22 mouse cellular contexts compared by ENCODE assay signal in genomic region chr5:149474142-149474541, GRCm38 (mm10). TPM values are rescaled to one million over a fixed set of nuclear protein-coding genes. Genes with fewer than 3 reads are reported as not detected.
A peak's percentile ranks its signal among the peaks of the same experiment; 100 is the strongest.
DNase-seq lines count a peak whose midpoint lies in the region; ATAC-seq and TF ChIP-seq lines count a peak whose summit lies in the region.
"Had no signal": no experiment of that assay in that cellular context is flagged by ENCODE, and none has a peak within 500 bp of the region (broad histone marks: within the 10 kb centered on the region; RNA-seq: fewer than 3 reads in every experiment).

No protein-coding gene starts in this region.

- no peaks in the 10 kb centered on the region for H3K79me2 ChIP-seq in MEL (ENCODE audit: control insufficient read depth, insufficient read depth, low read length, poor library complexity)

- no peak for ATAC-seq in midbrain, embryonic 14.5 days (ENCODE audit: low FRiP score, low TSS enrichment)
- no peak for ATAC-seq in midbrain, embryonic 15.5 days (replicated peaks)
- peak; percentile 47; the same call in 1 of the 2 replicates for ATAC-seq in megakaryocyte-erythroid progenitor cell, adult 5-6 weeks (replicated peaks; ENCODE audit: low FRiP score, low TSS enrichment, poor library complexity, severe bottlenecking)
- ATAC-seq: midbrain, embryonic 16.5 days had no signal

- no peaks in the 10 kb centered on the region for H3K36me3 ChIP-seq in midbrain, embryonic 14.5 days (ENCODE audit: control insufficient read depth, insufficient read depth, low read length)
- no peaks in the 10 kb centered on the region for H3K36me3 ChIP-seq in midbrain, embryonic 15.5 days (replicated peaks)
- no peaks in the 10 kb centered on the region for H3K36me3 ChIP-seq in MEL (ENCODE audit: control insufficient read depth in 1 of 2, insufficient read depth in 2 of 2, low read length in 2 of 2)
- no peaks in the 10 kb centered on the region for H3K36me3 ChIP-seq in kidney, adult 2 months (ENCODE audit: control insufficient read depth, insufficient read depth, low read length)
- H3K36me3 ChIP-seq: embryonic facial prominence, embryonic 10.5 days; hindbrain, embryonic 13.5 days; lung, embryonic 15.5 days; stomach, embryonic 15.5 days had no signal

- H3K27ac ChIP-seq in midbrain, embryonic 14.5 days (replicated peaks; ENCODE audit: low read depth, low read length), result no peak overlapping the region
- H3K27ac ChIP-seq in midbrain, embryonic 15.5 days, result no peak overlapping the region
- H3K27ac ChIP-seq in MEL (ENCODE audit: control insufficient read depth, low read depth, low read length), result no peak overlapping the region
- H3K27ac ChIP-seq in kidney, adult 2 months (ENCODE audit: insufficient read depth, low read depth, low read length), result no peak overlapping the region
- H3K27ac ChIP-seq: embryonic facial prominence, embryonic 10.5 days; hindbrain, embryonic 13.5 days; lung, embryonic 15.5 days; stomach, embryonic 15.5 days had no signal

- peak; percentile 10 to 30 (median 19); a peak in 4 of 6 replicates for TF ChIP-seq CTCF in MEL (IDR thresholded peaks at IDR 0.05 in 2 of 3, conservative IDR thresholded peaks at IDR 0.05 in 1 of 3; ENCODE audit: control insufficient read depth in 1 of 3, insufficient read depth in 1 of 3, low read depth in 2 of 3, low read length in 3 of 3, poor library complexity in 1 of 3, severe bottlenecking in 1 of 3)
- no peak for TF ChIP-seq CTCF in kidney, adult 2 months (conservative IDR thresholded peaks at IDR 0.05; ENCODE audit: insufficient read depth, insufficient read length, low read depth, low read length)

- no peak for TF ChIP-seq RAD21 in MEL (IDR thresholded peaks at IDR 0.05; ENCODE audit: low read depth, low read length)

- no peak overlapping the region for H3K4me3 ChIP-seq in midbrain, embryonic 14.5 days (replicated peaks; ENCODE audit: low read depth, low read length)
- H3K4me3 ChIP-seq in midbrain, embryonic 15.5 days, result no peak overlapping the region
- H3K4me3 ChIP-seq in MEL (ENCODE audit: control insufficient read depth in 1 of 2, insufficient read depth in 1 of 2, low read depth in 2 of 2, low read length in 2 of 2), result no peak overlapping the region
- no peak overlapping the region for H3K4me3 ChIP-seq in kidney, adult 2 months (ENCODE audit: insufficient read depth, low read depth, low read length)
- H3K4me3 ChIP-seq: embryonic facial prominence, embryonic 10.5 days; hindbrain, embryonic 13.5 days; lung, embryonic 15.5 days; stomach, embryonic 15.5 days had no signal

- H3K9ac ChIP-seq in midbrain, embryonic 14.5 days (replicated peaks; ENCODE audit: low read length), result no peak overlapping the region
- no peak overlapping the region for H3K9ac ChIP-seq in midbrain, embryonic 15.5 days
- no peak overlapping the region for H3K9ac ChIP-seq in MEL (ENCODE audit: control insufficient read depth, low read depth, low read length, poor library complexity, severe bottlenecking)
- H3K9ac ChIP-seq: hindbrain, embryonic 13.5 days; lung, embryonic 15.5 days; stomach, embryonic 15.5 days had no signal

- H3K4me1 ChIP-seq in midbrain, embryonic 14.5 days (ENCODE audit: control insufficient read depth, insufficient read depth, low read length), result no peaks in the 10 kb centered on the region
- no peaks in the 10 kb centered on the region for H3K4me1 ChIP-seq in midbrain, embryonic 15.5 days
- no peaks in the 10 kb centered on the region for H3K4me1 ChIP-seq in MEL (ENCODE audit: control insufficient read depth in 1 of 2, insufficient read depth in 2 of 2, low read length in 2 of 2)
- no peaks in the 10 kb centered on the region for H3K4me1 ChIP-seq in kidney, adult 2 months (ENCODE audit: control insufficient read depth, insufficient read depth, low read length)
- H3K4me1 ChIP-seq: embryonic facial prominence, embryonic 10.5 days; hindbrain, embryonic 13.5 days; lung, embryonic 15.5 days; stomach, embryonic 15.5 days had no signal

- DNase-seq in heart, adult 11 months, result peak; percentile 21
- no peak for DNase-seq in heart, postnatal 4 days
- peak; percentile 41 for DNase-seq in midbrain, embryonic 14.5 days
- DNase-seq in MEL (ENCODE audit: low read depth, low spot score), result peak; percentile 22
- no peak for DNase-seq in kidney, adult 2 months
- DNase-seq: adrenal gland, postnatal 10 days; B cell, adult 2 months; cerebellum, adult 11-12 months; gastrocnemius, postnatal 25 days; kidney, adult 11 months; kidney, postnatal 25 days; liver; spleen, adult 18-20 months had no signal

- no peaks in the 10 kb centered on the region for H3K9me3 ChIP-seq in midbrain, embryonic 14.5 days (ENCODE audit: control insufficient read depth, low read length)
- H3K9me3 ChIP-seq in midbrain, embryonic 15.5 days, result no peaks in the 10 kb centered on the region
- H3K9me3 ChIP-seq in MEL (replicated peaks; ENCODE audit: insufficient read depth, low read length), result no peaks in the 10 kb centered on the region
- H3K9me3 ChIP-seq: hindbrain, embryonic 13.5 days; lung, embryonic 15.5 days; stomach, embryonic 15.5 days had no signal

- no peak for TF ChIP-seq POLR2A in MEL (IDR thresholded peaks at IDR 0.05; ENCODE audit: control insufficient read depth in 1 of 2, insufficient read depth in 1 of 2, low read depth in 1 of 2, low read length in 2 of 2, poor library complexity in 1 of 2)
- TF ChIP-seq POLR2A in kidney, adult 2 months (IDR thresholded peaks at IDR 0.05; ENCODE audit: low read depth, low read length), result no peak

- H3K4me2 ChIP-seq in midbrain, embryonic 14.5 days (ENCODE audit: low read length), result no peak overlapping the region
- no peak overlapping the region for H3K4me2 ChIP-seq in midbrain, embryonic 15.5 days
- H3K4me2 ChIP-seq: hindbrain, embryonic 13.5 days; lung, embryonic 15.5 days; stomach, embryonic 15.5 days had no signal

- no peak for TF ChIP-seq EP300 in MEL (IDR thresholded peaks at IDR 0.05; ENCODE audit: low read depth in 1 of 2, low read length in 2 of 2)

- no peaks in the 10 kb centered on the region for H3K27me3 ChIP-seq in midbrain, embryonic 14.5 days (ENCODE audit: control insufficient read depth, insufficient read depth, low read length)
- no peaks in the 10 kb centered on the region for H3K27me3 ChIP-seq in midbrain, embryonic 15.5 days (replicated peaks)
- peaks cover 0 to 2% of the 10 kb centered on the region in 2 experiments; a peak in 2 of 4 replicates for H3K27me3 ChIP-seq in MEL (ENCODE audit: control insufficient read depth in 1 of 2, insufficient read depth in 2 of 2, low read length in 2 of 2)
- no peaks in the 10 kb centered on the region; the same call in 1 of the 2 replicates for H3K27me3 ChIP-seq in kidney, adult 2 months (replicated peaks; ENCODE audit: control insufficient read depth, insufficient read depth, low read length)
- H3K27me3 ChIP-seq: hindbrain, embryonic 13.5 days; lung, embryonic 15.5 days; stomach, embryonic 15.5 days had no signal

- 90% methylated on average over 9 of the region's 9 CpGs for WGBS in midbrain, embryonic 14.5 days
- WGBS in midbrain, embryonic 15.5 days, result 90% methylated on average over 9 of the region's 9 CpGs
- WGBS in kidney, adult 2 months, result 97% methylated on average over 9 of the region's 9 CpGs

TF ChIP-seq in MEL, 35 proteins besides CTCF, POLR2A, EP300 and RAD21:
- no peak for TF ChIP-seq ETS1 (IDR thresholded peaks at IDR 0.05; ENCODE audit: low read depth, low read length)
- no peak for TF ChIP-seq ELF1 (IDR thresholded peaks at IDR 0.05; ENCODE audit: low read depth, low read length)
- TF ChIP-seq MAX (IDR thresholded peaks at IDR 0.05; ENCODE audit: low read length), result no peak
- TF ChIP-seq SMC3 (IDR thresholded peaks at IDR 0.05; ENCODE audit: low read depth, low read length), result peak; percentile 10; the same call in 1 of the 2 replicates
- no peak for TF ChIP-seq CHD1 (IDR thresholded peaks at IDR 0.05; ENCODE audit: low read depth, low read length)
- no peak for TF ChIP-seq NELFE (IDR thresholded peaks at IDR 0.05; ENCODE audit: low read depth, low read length)

RNA-seq across cellular contexts. Expression of gene Tex26, which starts 34.7 kb away (rescaled TPM):
- under 1 TPM in 1 of 2 experiments, not detected in 1; 0.60 TPM for total RNA-seq in heart, postnatal 4 days (2021)
- 0.81 and 1.00 TPM in 2 replicates for polyA plus RNA-seq in midbrain, embryonic 14.5 days (2014; fragmentation: Nextera tagmentation; extraction: Ambion mirVana)
- polyA plus RNA-seq in midbrain, embryonic 15.5 days (2015; fragmentation: Nextera tagmentation; extraction: Ambion mirVana), result 0.92 and 1.1 TPM in 2 replicates
- not detected in 2 replicates for total RNA-seq in MEL (2012; rRNA removed)
- polyA plus RNA-seq in MEL (2012; ENCODE audit: insufficient read depth in 1 of 2, insufficient read length in 2 of 2, low read depth in 1 of 2, low replicate concordance in 2 of 2, missing spikeins in 1 of 2), result not detected
- total RNA-seq in megakaryocyte-erythroid progenitor cell, adult 5-6 weeks (2014; fragmentation: Nextera tagmentation), result not detected in 2 replicates
- not detected in 2 replicates for total RNA-seq in megakaryocyte-erythroid progenitor cell, adult 5-6 weeks (2017)
- not detected in 2 replicates for polyA plus RNA-seq in kidney, adult 2 months (2012; rRNA removed)
- total RNA-seq: gastrocnemius, postnatal 25 days; left cerebral cortex, postnatal 25 days had no signal

RNA-seq across cellular contexts. Expression of gene Wdr95, which starts 54.3 kb away (rescaled TPM):
- under 1 TPM in 1 of 2 experiments, not detected in 1; 0.14 TPM for total RNA-seq in heart, postnatal 4 days (2021)
- 0.30 TPM in 1 of 2 replicates, not detected in the other for polyA plus RNA-seq in midbrain, embryonic 14.5 days (2014; fragmentation: Nextera tagmentation; extraction: Ambion mirVana)
- polyA plus RNA-seq in midbrain, embryonic 15.5 days (2015; fragmentation: Nextera tagmentation; extraction: Ambion mirVana), result 0.14 and 0.27 TPM in 2 replicates
- total RNA-seq in MEL (2012; rRNA removed), result not detected in 2 replicates
- not detected for polyA plus RNA-seq in MEL (2012; ENCODE audit: insufficient read depth in 1 of 2, insufficient read length in 2 of 2, low read depth in 1 of 2, low replicate concordance in 2 of 2, missing spikeins in 1 of 2)
- 0.15 TPM in 1 of 2 replicates, not detected in the other for total RNA-seq in megakaryocyte-erythroid progenitor cell, adult 5-6 weeks (2014; fragmentation: Nextera tagmentation)
- not detected in 2 replicates for total RNA-seq in megakaryocyte-erythroid progenitor cell, adult 5-6 weeks (2017)
- polyA plus RNA-seq in kidney, adult 2 months (2012; rRNA removed), result 0.03 TPM in 1 of 2 replicates, not detected in the other
- total RNA-seq: gastrocnemius, postnatal 25 days had no signal
- polyA plus RNA-seq: embryonic facial prominence, embryonic 10.5 days; neural tube, embryonic 11.5 days had no signal

Comparison
In these comparisons a context has a peak if more than half of its experiments do, and no peak if none do; other contexts are left out.
1. DNase-seq: peak in heart, adult 11 months (single experiment), midbrain, embryonic 14.5 days (single experiment) and MEL (single experiment); none in heart, postnatal 4 days (single experiment) and kidney, adult 2 months (single experiment).